Mouse (Mus musculus) bone marrow macrophage, adult 2 months (primary cell): ENCODE results near the gene Uck1.
"Not testable (repeated sequence)": the region's sequence is repeated elsewhere in the genome, so short reads cannot be mapped to it uniquely, and the experiment has no call there.

ENCODE experiments used
- CTCF ChIP-seq: IDR thresholded peaks from 2 replicates; pipeline ENCODE4 v1.5.1; 2012; ENCODE audit warnings: low read depth, mild to moderate bottlenecking, low read length, moderate library complexity
- POLR2A ChIP-seq: IDR thresholded peaks from 2 replicates; pipeline ENCODE4 v1.6.1; 2012; ENCODE audit warnings: mild to moderate bottlenecking, low read depth, low read length, borderline replicate concordance

DNA sequence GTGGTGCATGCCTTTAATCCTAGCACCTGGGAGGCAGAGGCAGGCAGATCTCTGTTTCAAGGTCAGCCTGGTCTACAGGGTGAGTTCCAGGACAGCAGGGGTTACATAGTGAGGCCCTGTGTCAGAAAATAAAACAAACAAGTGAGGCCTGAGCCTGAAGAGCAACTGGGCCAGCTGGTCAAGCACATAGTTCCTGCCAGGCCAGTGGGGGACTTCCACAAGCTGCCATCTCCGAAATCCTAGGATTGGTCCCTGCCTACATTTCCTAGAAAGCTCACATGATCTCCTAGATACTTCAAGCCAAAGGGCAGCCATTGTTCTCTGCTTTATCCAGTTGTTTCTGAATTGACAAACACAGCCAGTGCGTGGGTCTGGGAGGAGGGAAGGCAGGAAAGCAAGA is 35.9 kb upstream of the Uck1 start:
- TF ChIP-seq CTCF, POLR2A: not testable (repeated sequence)
